18 mouse cellular contexts compared by ENCODE assay signal in the genomic region with DNA sequence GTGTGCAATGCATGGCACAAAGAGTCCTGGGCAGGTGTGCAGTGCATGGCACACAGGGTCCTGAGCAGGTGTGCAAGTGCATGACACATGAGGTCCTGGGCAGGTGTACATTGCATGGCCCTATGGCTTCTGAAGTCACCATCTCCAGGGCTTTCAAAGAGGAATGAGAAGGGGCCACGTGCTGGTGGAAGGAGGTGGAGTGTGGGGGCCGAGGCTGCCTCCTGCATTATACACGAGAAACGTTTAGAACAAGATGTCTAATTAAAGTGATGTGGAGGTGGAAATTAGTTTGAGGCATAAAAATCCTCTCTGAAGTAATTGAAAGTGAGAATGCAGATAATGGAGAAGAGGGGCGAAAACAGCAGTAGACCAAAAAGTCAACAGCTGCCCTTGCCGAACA.
DNase-seq lines count a peak whose midpoint lies in the region; ATAC-seq and TF ChIP-seq lines count a peak whose summit lies in the region.
"Had no signal": no experiment of that assay in that cellular context is flagged by ENCODE, and none has a peak within 500 bp of the region (broad histone marks: within the 10 kb centered on the region; RNA-seq: fewer than 3 reads in every experiment).

No protein-coding gene starts in this region.

- H3K27ac ChIP-seq in heart, embryonic 16.5 days (ENCODE audit: low read length): no peak overlapping the region
- no peak overlapping the region for H3K27ac ChIP-seq in heart, adult 2 months
- no peak overlapping the region for H3K27ac ChIP-seq in midbrain, embryonic 11.5 days (ENCODE audit: low read depth, low read length)
- H3K27ac ChIP-seq in midbrain, embryonic 15.5 days: no peak overlapping the region
- no peak overlapping the region for H3K27ac ChIP-seq in limb, embryonic 10.5 days
- H3K27ac ChIP-seq in intestine, embryonic 15.5 days: no peak overlapping the region
- H3K27ac ChIP-seq: heart, embryonic 10.5 days; hindbrain, embryonic 13.5 days had no signal

- TF ChIP-seq CTCF in heart, adult 2 months (IDR thresholded peaks at IDR 0.05): no peak

- H3K9me3 ChIP-seq in heart, embryonic 16.5 days (replicated peaks; ENCODE audit: control insufficient read depth, low read length): no peaks in the 10 kb centered on the region
- no peaks in the 10 kb centered on the region for H3K9me3 ChIP-seq in midbrain, embryonic 11.5 days (ENCODE audit: control insufficient read depth, low read length)
- no peaks in the 10 kb centered on the region for H3K9me3 ChIP-seq in midbrain, embryonic 15.5 days
- H3K9me3 ChIP-seq in limb, embryonic 10.5 days (replicated peaks): no peaks in the 10 kb centered on the region
- H3K9me3 ChIP-seq in intestine, embryonic 15.5 days: no peaks in the 10 kb centered on the region
- H3K9me3 ChIP-seq: heart, embryonic 10.5 days; hindbrain, embryonic 13.5 days had no signal

- TF ChIP-seq EP300 in heart, adult 2 months (IDR thresholded peaks at IDR 0.05; ENCODE audit: insufficient read depth, low read depth, low read length): no peak

- no peaks in the 10 kb centered on the region for H3K27me3 ChIP-seq in heart, embryonic 16.5 days (ENCODE audit: control insufficient read depth, insufficient read depth, low read length)
- no peaks in the 10 kb centered on the region for H3K27me3 ChIP-seq in heart, adult 2 months (ENCODE audit: control insufficient read depth, insufficient read depth, low read length)
- no peaks in the 10 kb centered on the region for H3K27me3 ChIP-seq in midbrain, embryonic 11.5 days (ENCODE audit: control insufficient read depth, insufficient read depth, low read length)
- no peaks in the 10 kb centered on the region for H3K27me3 ChIP-seq in midbrain, embryonic 15.5 days (replicated peaks)
- no peaks in the 10 kb centered on the region for H3K27me3 ChIP-seq in limb, embryonic 10.5 days (ENCODE audit: low read depth, poor library complexity, severe bottlenecking)
- H3K27me3 ChIP-seq in intestine, embryonic 15.5 days (replicated peaks): no peaks in the 10 kb centered on the region
- H3K27me3 ChIP-seq: hindbrain, embryonic 13.5 days had no signal

- H3K79me2 ChIP-seq in heart, adult 2 months (replicated peaks; ENCODE audit: control insufficient read depth, insufficient read depth, low read length): no peaks in the 10 kb centered on the region

- TF ChIP-seq POLR2A in heart, adult 2 months (IDR thresholded peaks at IDR 0.05; ENCODE audit: insufficient read depth, low read depth, low read length): no peak

- H3K4me1 ChIP-seq in heart, embryonic 16.5 days (ENCODE audit: control insufficient read depth, insufficient read depth, low read length): no peaks in the 10 kb centered on the region; the same call in 1 of the 2 replicates
- peaks cover 3% of the 10 kb centered on the region; the same call in 1 of the 2 replicates for H3K4me1 ChIP-seq in heart, adult 2 months (ENCODE audit: control insufficient read depth, insufficient read depth, low read length)
- H3K4me1 ChIP-seq in midbrain, embryonic 11.5 days (ENCODE audit: control insufficient read depth, insufficient read depth, low read length): no peaks in the 10 kb centered on the region
- H3K4me1 ChIP-seq in midbrain, embryonic 15.5 days: no peaks in the 10 kb centered on the region
- H3K4me1 ChIP-seq in limb, embryonic 10.5 days: peaks cover 13% of the 10 kb centered on the region; the same call in 1 of the 2 replicates
- H3K4me1 ChIP-seq in intestine, embryonic 15.5 days (replicated peaks): 0 out of 2 replicates have a peak, but pooled peaks cover 10% of the 10 kb centered on the region
- H3K4me1 ChIP-seq: hindbrain, embryonic 13.5 days had no signal

- 0 out of 2 replicates have a peak, but pooled peaks have one; percentile 38 for ATAC-seq in heart, embryonic 16.5 days (replicated peaks; ENCODE audit: extremely low read depth, insufficient read depth, low FRiP score)
- no peak for ATAC-seq in midbrain, embryonic 11.5 days (ENCODE audit: low FRiP score)
- no peak for ATAC-seq in midbrain, embryonic 15.5 days (replicated peaks)
- no peak for ATAC-seq in intestine, embryonic 15.5 days

- DNase-seq in heart, adult 2 months: no peak
- DNase-seq in midbrain, embryonic 11.5 days (ENCODE audit: low spot score, missing footprints): peak; percentile 37
- peak; percentile 64 for DNase-seq in brain, adult 2 months (ENCODE audit: low read depth, low spot score)
- DNase-seq in thymus, postnatal 14 days: peak; percentile 34
- no peak for DNase-seq in limb, embryonic 10.5 days (ENCODE audit: low spot score)
- DNase-seq: B cell, adult 2 months; cerebellum, adult 11 months; cerebellum, postnatal 14 days; gastrocnemius, postnatal 36 days; heart, postnatal 14 days; kidney, adult 18-20 months; kidney, postnatal 14 days had no signal

- H3K36me3 ChIP-seq in heart, embryonic 16.5 days (ENCODE audit: control insufficient read depth, insufficient read depth): peaks cover 11% of the 10 kb centered on the region
- H3K36me3 ChIP-seq in heart, adult 2 months (ENCODE audit: control insufficient read depth, insufficient read depth, low read length): no peaks in the 10 kb centered on the region; the same call in 1 of the 2 replicates
- H3K36me3 ChIP-seq in midbrain, embryonic 11.5 days (ENCODE audit: control insufficient read depth, insufficient read depth, low read length): no peaks in the 10 kb centered on the region
- H3K36me3 ChIP-seq in midbrain, embryonic 15.5 days (replicated peaks): no peaks in the 10 kb centered on the region
- H3K36me3 ChIP-seq in limb, embryonic 10.5 days: peaks cover 54% of the 10 kb centered on the region
- no peaks in the 10 kb centered on the region for H3K36me3 ChIP-seq in intestine, embryonic 15.5 days
- H3K36me3 ChIP-seq: hindbrain, embryonic 13.5 days had no signal

- H3K9ac ChIP-seq in heart, embryonic 16.5 days (ENCODE audit: low read length): no peak overlapping the region
- H3K9ac ChIP-seq in heart, adult 2 months (ENCODE audit: low read depth, low read length): no peak overlapping the region
- no peak overlapping the region for H3K9ac ChIP-seq in midbrain, embryonic 11.5 days (ENCODE audit: low read length)
- no peak overlapping the region for H3K9ac ChIP-seq in midbrain, embryonic 15.5 days
- H3K9ac ChIP-seq in intestine, embryonic 15.5 days: no peak overlapping the region
- H3K9ac ChIP-seq: hindbrain, embryonic 13.5 days; liver, embryonic 14.5 days had no signal

- intact Hi-C loops in heart, adult 2 months (cut with DNase I): no loop called here

- no peak overlapping the region for H3K4me2 ChIP-seq in heart, embryonic 16.5 days (ENCODE audit: low read depth, low read length)
- H3K4me2 ChIP-seq in midbrain, embryonic 11.5 days: no peak overlapping the region
- H3K4me2 ChIP-seq in midbrain, embryonic 15.5 days: no peak overlapping the region
- H3K4me2 ChIP-seq in intestine, embryonic 15.5 days (replicated peaks): no peak overlapping the region
- H3K4me2 ChIP-seq: hindbrain, embryonic 13.5 days had no signal

- no peak overlapping the region for H3K4me3 ChIP-seq in heart, embryonic 16.5 days (ENCODE audit: low read length)
- H3K4me3 ChIP-seq in heart, adult 2 months: no peak overlapping the region
- H3K4me3 ChIP-seq in midbrain, embryonic 11.5 days (ENCODE audit: low read depth, low read length): no peak overlapping the region
- H3K4me3 ChIP-seq in midbrain, embryonic 15.5 days: no peak overlapping the region
- no peak overlapping the region for H3K4me3 ChIP-seq in limb, embryonic 10.5 days
- H3K4me3 ChIP-seq in intestine, embryonic 15.5 days (replicated peaks): no peak overlapping the region
- H3K4me3 ChIP-seq: heart, embryonic 10.5 days; hindbrain, embryonic 13.5 days had no signal

- WGBS in heart, embryonic 16.5 days: 77% methylated on average over 5 of the region's 6 CpGs
- 76% methylated on average over 6 of the region's 6 CpGs for WGBS in heart, adult 2 months
- 95% methylated on average over 4 of the region's 6 CpGs for WGBS in midbrain, embryonic 11.5 days
- WGBS in midbrain, embryonic 15.5 days: 83% methylated on average over 4 of the region's 6 CpGs
- WGBS in limb, embryonic 10.5 days: 76% methylated on average over 5 of the region's 6 CpGs
- 81% methylated on average over 5 of the region's 6 CpGs for WGBS in intestine, embryonic 15.5 days

Comparison
In these comparisons a context has a peak if more than half of its experiments do, and no peak if none do; other contexts are left out.
1. DNase-seq: peak in midbrain, embryonic 11.5 days (single experiment), brain, adult 2 months (single experiment) and thymus, postnatal 14 days (single experiment); none in heart, adult 2 months (0 of 2) and limb, embryonic 10.5 days (single experiment).